Mouse (Mus musculus) liver, embryonic 12.5 days (tissue): ENCODE data around the gene B3gnt9. TPM values are rescaled to one million over a fixed set of nuclear protein-coding genes. Genes with fewer than 3 reads are reported as not detected.

Source experiments
- ATAC-seq: fragments of 200-750 bp; cut with Nextera tagmentation; 2 replicates; pipeline ENCODE4 v1.8.0; 2017; ENCODE audit warnings: moderate number of reproducible peaks, mild to moderate bottlenecking, moderate library complexity
- H3K27ac ChIP-seq: fragments of 300-500 bp; sonication (generic); 2 replicates; pipeline ENCODE4 v1.5.1; 2016; ENCODE audit warnings: mild to moderate bottlenecking
- H3K27me3 ChIP-seq: fragments of 300-500 bp; sonication (generic); replicated peaks from 2 replicates; pipeline ENCODE4 v1.6.1; 2016; ENCODE audit warnings: mild to moderate bottlenecking, moderate library complexity
- H3K36me3 ChIP-seq: fragments of 300-500 bp; sonication (generic); 2 replicates; pipeline ENCODE4 v1.6.1; 2016; ENCODE audit warnings: mild to moderate bottlenecking, moderate library complexity
- H3K4me1 ChIP-seq: fragments of 300-500 bp; sonication (generic); 2 replicates; pipeline ENCODE4 v1.6.1; 2016
- H3K4me2 ChIP-seq: fragments of 300-500 bp; sonication (generic); 2 replicates; pipeline ENCODE4 v1.6.1; 2016; ENCODE audit warnings: mild to moderate bottlenecking, moderate library complexity
- H3K4me3 ChIP-seq: fragments of 300-500 bp; sonication (generic); 2 replicates; pipeline ENCODE4 v1.5.1; 2016; ENCODE audit warnings: mild to moderate bottlenecking, moderate library complexity
- H3K9ac ChIP-seq: fragments of 300-500 bp; sonication (generic); 2 replicates; pipeline ENCODE4 v1.6.1; 2016; ENCODE audit warnings: mild to moderate bottlenecking, moderate library complexity
- H3K9me3 ChIP-seq: fragments of 300-500 bp; sonication (generic); replicated peaks from 2 replicates; pipeline ENCODE4 v1.6.1; 2016; ENCODE audit warnings: mild to moderate bottlenecking, moderate library complexity
- WGBS: fragments of 180-500 bp; shearing (Covaris S2); methylation state at CpG from one replicate; pipeline ENCODE4 v1.1.7; 2016; ENCODE audit not compliant: insufficient replicate concordance; 5-methylcytosine and 5-hydroxymethylcytosine counted together
- polyA plus RNA-seq: library from polyadenylated mRNA; unstranded; fragments of >200 nt; fragmentation: Nextera tagmentation; extraction: Ambion mirVana; gene quantifications from 2 replicates; pipeline ENCODE4 v1.2.1, GENCODE M21; 2016

Gene B3gnt9
- polyA plus RNA-seq = 3.5 and 3.6 TPM in 2 replicates

DNA sequence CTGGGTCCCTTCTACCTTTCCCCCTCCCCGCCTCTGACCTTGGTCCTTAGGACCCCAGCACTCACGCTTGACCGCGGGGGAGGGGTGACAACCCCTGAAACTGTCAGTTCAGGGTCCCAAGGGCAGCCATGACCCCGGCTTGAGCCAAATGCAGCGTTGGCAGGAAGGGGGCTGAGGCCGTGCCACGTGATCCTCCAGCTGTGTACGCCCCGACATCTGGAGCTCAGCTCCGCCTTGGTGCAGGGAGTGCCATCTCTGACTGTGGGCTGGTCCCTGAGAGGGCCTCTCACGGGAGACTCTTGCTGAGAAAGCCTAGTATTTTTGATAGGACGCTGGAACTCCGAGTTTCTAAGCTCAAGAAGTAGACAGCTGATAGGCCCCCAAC lies at the start of gene B3gnt9:
TSS of gene B3gnt9 (minus strand) at position 188 of the 385 bp plus-strand sequence.
- H3K27me3 ChIP-seq = peaks cover 42% of the 10 kb centered on the region
- no peaks in the 10 kb centered on the region for H3K9me3 ChIP-seq
- H3K9ac ChIP-seq = peak within 1 kb of the TSS; percentile 76
- peak within 1 kb of the TSS; percentile 100 for H3K4me2 ChIP-seq
- H3K36me3 ChIP-seq = peaks cover 37% of the 10 kb centered on the region
- ATAC-seq = peak; percentile 91
- H3K4me1 ChIP-seq = peaks cover 50% of the 10 kb centered on the region
- peak within 1 kb of the TSS; percentile 73 for H3K4me3 ChIP-seq
- 3% methylated on average over 14 of the region's 14 CpGs for WGBS
- peak within 1 kb of the TSS; percentile 87 for H3K27ac ChIP-seq

DNA sequence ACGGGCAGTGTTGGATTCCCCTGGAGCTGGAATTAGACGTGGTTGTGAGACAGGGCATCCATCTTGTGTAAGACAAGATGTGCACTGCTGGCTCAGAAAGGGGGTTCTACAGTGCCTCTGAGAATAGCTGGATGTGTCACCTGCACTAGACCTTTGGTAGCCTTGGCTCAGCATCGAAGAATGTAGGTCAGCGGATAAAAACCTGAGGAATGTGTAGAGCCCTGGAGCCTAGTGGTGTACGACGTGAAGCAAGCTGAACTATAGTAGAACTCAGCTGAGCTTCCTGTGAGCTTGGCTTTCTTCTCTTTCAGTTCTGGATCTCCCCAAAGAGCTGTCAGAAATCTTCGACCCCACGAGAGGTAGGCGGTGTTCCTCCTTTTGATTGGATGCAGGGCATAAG lies 48.9 kb upstream of the B3gnt9 start:
- H3K4me2 ChIP-seq = peak overlapping the region; percentile 29; the same call in 1 of the 2 replicates
- no peaks in the 10 kb centered on the region for H3K27me3 ChIP-seq
- H3K4me1 ChIP-seq = peaks cover 76% of the 10 kb centered on the region
- H3K36me3 ChIP-seq = peaks cover 100% of the 10 kb centered on the region
- no peak overlapping the region for H3K9ac ChIP-seq
- ATAC-seq = no peak
- peak overlapping the region; percentile 72 for H3K27ac ChIP-seq
- H3K4me3 ChIP-seq = no peak overlapping the region
- H3K9me3 ChIP-seq = no peaks in the 10 kb centered on the region
- WGBS = 86% methylated on average over 9 of the region's 9 CpGs

- Histone ChIP-seq H3K9me3 (no peaks in the 10 kb centered on the region), H3K4me1 (peaks cover 81% of the 10 kb centered on the region), H3K27ac (peak overlapping the region; percentile 72), H3K4me3 (no peak overlapping the region), H3K9ac (no peak overlapping the region), H3K36me3 (peaks cover 100% of the 10 kb centered on the region), H3K27me3 (no peaks in the 10 kb centered on the region), H3K4me2 (peak overlapping the region; percentile 29; the same call in 1 of the 2 replicates)
- WGBS = 60% methylated on average over 8 of the region's 8 CpGs
- no peak for ATAC-seq
Measured at GRCm38 (mm10) chr8:105303396-105303795, 48.4 kb upstream of the B3gnt9 start.

- Histone ChIP-seq H3K27ac (peak overlapping the region; percentile 93), H3K9me3 (no peaks in the 10 kb centered on the region), H3K36me3 (peaks cover 68% of the 10 kb centered on the region), H3K4me3 (peak overlapping the region; percentile 97), H3K27me3 (no peaks in the 10 kb centered on the region), H3K9ac (peak overlapping the region; percentile 97), H3K4me1 (peaks cover 82% of the 10 kb centered on the region), H3K4me2 (peak overlapping the region; percentile 79)
- ATAC-seq = peak; percentile 92
- WGBS = 27% methylated on average over 8 of the region's 8 CpGs
Measured at GRCm38 (mm10) chr8:105299962-105300361, 45.0 kb upstream of the B3gnt9 start.

DNA sequence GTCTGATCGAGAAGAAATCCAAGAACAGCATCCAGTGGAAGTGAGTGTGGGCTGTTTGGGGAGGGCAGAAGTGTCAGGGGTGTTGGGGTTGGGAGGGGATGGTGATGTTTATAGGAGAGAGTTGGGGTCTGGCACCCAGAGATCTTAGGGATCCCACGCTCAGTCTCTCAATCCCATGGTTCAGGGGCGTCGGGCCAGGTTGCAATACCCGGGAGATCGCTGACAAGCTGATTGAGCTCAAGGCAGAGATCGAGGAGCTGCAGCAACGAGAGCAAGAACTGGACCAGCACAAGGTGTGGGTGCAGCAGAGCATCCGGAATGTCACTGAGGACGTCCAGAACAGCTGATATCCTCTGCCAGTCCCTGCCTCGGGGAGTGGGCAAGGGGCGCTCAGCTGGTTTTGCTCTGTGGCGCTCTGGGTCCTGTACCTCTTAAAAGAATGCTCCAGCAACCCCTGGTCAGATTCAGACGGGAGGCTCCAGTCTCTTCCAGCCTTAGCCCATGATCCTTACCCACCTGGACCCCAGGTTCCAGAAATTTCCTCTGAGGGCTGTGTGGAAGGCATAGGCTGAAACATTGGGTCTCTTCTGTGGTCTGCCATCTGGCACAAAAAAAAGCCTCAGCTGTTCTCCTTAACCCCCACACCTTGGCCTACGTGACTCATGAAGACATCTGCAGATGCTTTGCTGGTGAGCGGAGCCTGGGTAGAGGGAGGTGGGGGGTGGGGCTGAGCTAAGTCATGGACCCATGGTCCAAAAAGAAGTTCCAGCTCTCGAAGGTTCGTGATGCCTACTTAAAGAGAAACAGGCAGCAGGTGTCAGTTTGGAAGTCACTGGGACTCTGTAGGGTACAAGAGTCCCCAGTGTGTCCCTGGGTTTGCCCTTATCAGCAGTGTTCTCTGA lies 43.6 kb upstream of the B3gnt9 start:
- Histone ChIP-seq H3K4me1 (peaks cover 69% of the 10 kb centered on the region), H3K36me3 (peaks cover 55% of the 10 kb centered on the region), H3K9me3 (no peaks in the 10 kb centered on the region), H3K27ac (peak overlapping the region; percentile 93), H3K27me3 (no peaks in the 10 kb centered on the region), H3K4me2 (peak overlapping the region; percentile 79), H3K9ac (peak overlapping the region; percentile 97), H3K4me3 (peak overlapping the region; percentile 97)
- ATAC-seq = 0 out of 2 replicates have a peak, but pooled peaks have one; percentile 8
- 22% methylated on average over 18 of the region's 18 CpGs for WGBS

DNA sequence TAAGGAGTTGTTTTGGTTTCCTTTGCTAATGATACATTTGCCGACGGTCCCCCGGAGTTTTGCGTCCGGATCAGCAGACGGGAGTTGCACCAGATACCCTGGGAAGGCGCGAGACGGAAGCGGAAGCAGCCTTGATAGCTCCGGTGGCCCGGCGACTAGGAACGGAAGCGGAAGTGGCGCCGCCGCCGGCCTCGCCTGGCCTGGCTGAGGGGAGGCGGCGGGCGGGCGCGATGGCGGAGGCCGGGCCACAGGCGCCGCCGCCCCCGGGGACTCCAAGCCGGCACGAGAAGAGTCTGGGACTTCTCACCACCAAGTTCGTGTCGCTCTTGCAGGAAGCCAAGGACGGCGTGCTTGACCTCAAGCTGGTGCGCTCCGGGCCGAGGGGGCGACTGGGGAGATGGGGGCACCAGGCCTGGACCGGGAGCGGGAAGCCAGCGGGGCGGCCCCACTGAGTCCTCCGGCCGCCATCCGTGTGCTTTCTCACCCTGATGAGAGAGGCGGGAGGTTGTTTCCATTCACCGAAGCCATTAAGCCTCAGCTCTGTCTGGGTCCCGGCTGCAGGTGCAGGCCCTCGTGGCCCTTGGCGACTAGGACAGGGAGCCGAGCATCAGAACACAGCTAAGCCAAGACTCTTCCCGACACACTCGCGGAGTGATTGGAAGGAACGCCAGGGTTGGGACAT lies 42.7 kb upstream of the B3gnt9 start, which contains the start of gene E2f4:
TSS of gene E2f4 (plus strand) at position 153 of the 682 bp plus-strand sequence.
- peak; percentile 76 for ATAC-seq
- peak within 1 kb of the TSS; percentile 97 for H3K4me3 ChIP-seq
- peak within 1 kb of the TSS; percentile 97 for H3K9ac ChIP-seq
- H3K27me3 ChIP-seq = no peaks in the 10 kb centered on the region
- under 1% methylated on average over 57 of the region's 58 CpGs for WGBS
- H3K9me3 ChIP-seq = no peaks in the 10 kb centered on the region
- H3K4me1 ChIP-seq = peaks cover 59% of the 10 kb centered on the region
- H3K4me2 ChIP-seq = peak within 1 kb of the TSS; percentile 79
- H3K36me3 ChIP-seq = peaks cover 45% of the 10 kb centered on the region
- peak within 1 kb of the TSS; percentile 93 for H3K27ac ChIP-seq

- Histone ChIP-seq H3K27me3 (no peaks in the 10 kb centered on the region; the same call in 1 of the 2 replicates), H3K4me2 (peak within 1 kb of the TSS; percentile 79), H3K9ac (peak within 1 kb of the TSS; percentile 97), H3K27ac (peak within 1 kb of the TSS; percentile 93), H3K9me3 (no peaks in the 10 kb centered on the region), H3K4me1 (peaks cover 47% of the 10 kb centered on the region), H3K36me3 (peaks cover 29% of the 10 kb centered on the region), H3K4me3 (peak within 1 kb of the TSS; percentile 97)
- WGBS = 30% methylated on average over 11 of the region's 11 CpGs
- ATAC-seq = no peak
Measured at GRCm38 (mm10) chr8:105295895-105296573, 41.1 kb upstream of the B3gnt9 start, which contains the start of gene Exoc3l. Gene Exoc3l (minus strand): TSS chr8:105296101.

DNA sequence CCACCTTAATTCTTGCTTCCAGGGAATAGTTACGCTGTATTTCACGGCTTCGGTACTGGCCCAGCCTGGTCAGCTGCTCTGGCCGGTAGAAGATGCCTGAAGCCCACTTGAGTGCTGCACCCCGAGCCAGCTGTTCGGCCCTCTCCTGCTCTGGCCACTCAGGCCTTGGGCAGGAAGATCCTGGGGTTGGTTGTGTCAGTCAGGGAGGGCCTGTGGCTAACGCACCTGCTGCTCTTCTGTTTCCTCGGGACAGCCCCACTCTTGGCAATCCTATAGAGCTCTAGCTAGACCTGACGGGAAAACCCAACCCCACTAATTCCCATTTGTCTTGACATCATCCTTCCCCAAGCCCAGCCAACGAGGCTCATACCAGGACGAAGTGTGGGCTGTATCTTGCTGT lies 40.3 kb upstream of the B3gnt9 start:
- peaks cover 6% of the 10 kb centered on the region for H3K27me3 ChIP-seq
- peak overlapping the region; percentile 30 for H3K4me3 ChIP-seq
- H3K9ac ChIP-seq = no peak overlapping the region
- H3K27ac ChIP-seq = peak overlapping the region; percentile 53; the same call in 1 of the 2 replicates
- no peaks in the 10 kb centered on the region for H3K9me3 ChIP-seq
- ATAC-seq = no peak
- H3K36me3 ChIP-seq = peaks cover 21% of the 10 kb centered on the region
- 50% methylated on average over 11 of the region's 11 CpGs for WGBS
- H3K4me1 ChIP-seq = peaks cover 47% of the 10 kb centered on the region
- peak overlapping the region; percentile 79 for H3K4me2 ChIP-seq

DNA sequence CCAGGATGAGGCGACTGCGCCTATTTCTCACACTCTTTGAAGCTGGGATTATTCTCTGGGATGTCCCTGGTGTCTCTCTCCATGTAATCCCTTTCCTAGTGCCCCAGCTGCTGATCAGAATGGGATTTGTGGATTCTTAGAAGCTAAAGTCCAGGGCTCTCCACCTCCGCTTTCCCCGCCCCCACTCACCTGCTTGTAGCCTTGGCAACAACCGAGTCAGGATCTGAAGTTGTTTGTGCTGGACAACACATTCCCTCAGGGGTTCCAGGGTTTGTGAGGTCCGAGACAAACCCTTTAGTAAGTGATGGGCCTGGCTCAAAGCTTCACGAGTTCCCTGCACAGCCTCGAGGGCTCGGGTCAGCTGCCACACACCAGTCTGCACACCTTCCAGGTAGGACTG lies 39.8 kb upstream of the B3gnt9 start:
- no peak overlapping the region for H3K27ac ChIP-seq
- no peak for ATAC-seq

GRCm38 (mm10) chr8:105293405-105293804 lies 38.5 kb upstream of the B3gnt9 start:
- no peak overlapping the region for H3K4me3 ChIP-seq
- no peak for ATAC-seq
- WGBS = 74% methylated on average over 19 of the region's 19 CpGs
- peaks cover 49% of the 10 kb centered on the region for H3K4me1 ChIP-seq
- H3K36me3 ChIP-seq = peaks cover 3% of the 10 kb centered on the region
- peaks cover 12% of the 10 kb centered on the region for H3K27me3 ChIP-seq
- H3K9me3 ChIP-seq = no peaks in the 10 kb centered on the region
- H3K4me2 ChIP-seq = no peak overlapping the region
- no peak overlapping the region for H3K27ac ChIP-seq
- H3K9ac ChIP-seq = no peak overlapping the region

More for the DNA sequence above, 39.8 kb upstream of the B3gnt9 start:
- Histone ChIP-seq H3K9me3 (no peaks in the 10 kb centered on the region), H3K9ac (no peak overlapping the region), H3K4me2 (peak overlapping the region; percentile 79), H3K27me3 (peaks cover 11% of the 10 kb centered on the region), H3K36me3 (peaks cover 16% of the 10 kb centered on the region), H3K4me3 (peak overlapping the region; percentile 30; the same call in 1 of the 2 replicates), H3K4me1 (peaks cover 49% of the 10 kb centered on the region)
- WGBS = 70% methylated on average over 9 of the region's 9 CpGs

DNA sequence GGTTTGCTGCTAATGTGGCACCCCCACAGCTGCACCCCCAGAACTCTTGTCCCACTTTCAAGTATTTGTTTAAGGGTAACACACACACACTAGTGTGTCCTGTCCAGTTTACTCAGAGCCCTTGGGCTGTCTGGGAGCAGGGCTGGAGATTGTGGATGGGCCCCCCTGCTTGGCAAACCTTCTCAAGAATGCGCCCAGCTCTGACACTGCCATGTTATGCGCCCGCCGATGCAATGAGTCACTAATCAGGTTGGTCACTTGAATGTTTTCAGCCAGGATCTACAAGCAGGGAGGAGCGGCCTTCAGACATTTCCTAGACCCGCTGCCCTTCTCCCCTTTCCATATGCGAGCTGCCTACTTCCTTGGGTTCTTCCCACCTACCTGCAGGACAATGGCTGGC lies 37.5 kb upstream of the B3gnt9 start:
- ATAC-seq = no peak
- Histone ChIP-seq H3K9me3 (no peaks in the 10 kb centered on the region), H3K36me3 (no peaks in the 10 kb centered on the region), H3K27me3 (peaks cover 12% of the 10 kb centered on the region), H3K9ac (no peak overlapping the region), H3K4me2 (no peak overlapping the region), H3K4me3 (no peak overlapping the region), H3K27ac (no peak overlapping the region), H3K4me1 (peaks cover 51% of the 10 kb centered on the region)
- 77% methylated on average over 7 of the region's 7 CpGs for WGBS
